Mouse (Mus musculus) layer of hippocampus, adult 2 months (tissue): ENCODE data around the gene Fhad1. TPM values are rescaled to one million over a fixed set of nuclear protein-coding genes. Genes with fewer than 3 reads are reported as not detected.

Experiments
- DNase-seq, 2 experiments: peaks; one replicate each; pipeline ENCODE4 v3.0.0; 2022; ENCODE audit warnings: low spot score in 2 of 2
- H3K27ac ChIP-seq: fragments of 200-600 bp; 2 replicates; pipeline ENCODE4 v1.8.1; 2022
- H3K4me3 ChIP-seq: fragments of 200-600 bp; 2 replicates; pipeline ENCODE4 v1.8.1; 2022; ENCODE audit warnings: mild to moderate bottlenecking
- CTCF ChIP-seq: fragments of 200-600 bp; conservative IDR thresholded peaks from 2 replicates; pipeline ENCODE4 v1.8.1; 2022; ENCODE audit warnings: antibody characterized with exemption, mild to moderate bottlenecking, moderate library complexity
- total RNA-seq, 2 experiments: library from RNA; stranded (reverse); gene quantifications; 2 replicates each; pipeline ENCODE4 v1.2.3; 2021

Fhad1 gene
- total RNA-seq, 2 experiments from 2014 or later = 8.8 to 13.0 TPM

- Histone ChIP-seq H3K27ac (no peak overlapping the region), H3K4me3 (no peak overlapping the region)
- DNase-seq = peak in 1 of 2 experiments; percentile 6
- TF ChIP-seq CTCF = no peak
These were observed 26.7 kb downstream of the Fhad1 start for GRCm38 (mm10) chr4:141988178-141988577.

GRCm38 (mm10) chr4:141983689-141984088, 31.2 kb downstream of the Fhad1 start:
- Histone ChIP-seq H3K27ac (no peak overlapping the region), H3K4me3 (no peak overlapping the region)
- TF ChIP-seq CTCF = peak; percentile 64
- DNase-seq = peak; percentile 45 to 53

- Histone ChIP-seq H3K4me3 (no peak overlapping the region), H3K27ac (no peak overlapping the region)
- peak in 1 of 2 experiments; percentile 4 for DNase-seq
- TF ChIP-seq CTCF = no peak
These were observed 33.4 kb downstream of the Fhad1 start for GRCm38 (mm10) chr4:141981475-141981874.

GRCm38 (mm10) chr4:141978582-141978981, 36.3 kb downstream of the Fhad1 start:
- Histone ChIP-seq H3K4me3 (no peak overlapping the region), H3K27ac (no peak overlapping the region)
- no peak for DNase-seq
- no peak for TF ChIP-seq CTCF

GRCm38 (mm10) chr4:141977346-141977745, 37.5 kb downstream of the Fhad1 start:
- no peak for TF ChIP-seq CTCF
- H3K27ac ChIP-seq = no peak overlapping the region
- DNase-seq = no peak

GRCm38 (mm10) chr4:141976163-141976562, 38.7 kb downstream of the Fhad1 start:
- peak in 1 of 2 experiments; percentile 78 for DNase-seq
- no peak overlapping the region for H3K27ac ChIP-seq
- H3K4me3 ChIP-seq = no peak overlapping the region
- TF ChIP-seq CTCF = peak; percentile 79

More at GRCm38 (mm10) chr4:141977346-141977745, 37.5 kb downstream of the Fhad1 start:
- no peak overlapping the region for H3K4me3 ChIP-seq

GRCm38 (mm10) chr4:141964575-141964974, 50.3 kb downstream of the Fhad1 start:
- Histone ChIP-seq H3K27ac (peak overlapping the region; percentile 86), H3K4me3 (peak overlapping the region; percentile 26; the same call in 1 of the 2 replicates)
- no peak for TF ChIP-seq CTCF
- DNase-seq = peak; percentile 87 to 92

GRCm38 (mm10) chr4:141963907-141964306, 51.0 kb downstream of the Fhad1 start:
- peak overlapping the region; percentile 26; the same call in 1 of the 2 replicates for H3K4me3 ChIP-seq
- DNase-seq = no peak
- TF ChIP-seq CTCF = no peak
- peak overlapping the region; percentile 86 for H3K27ac ChIP-seq

GRCm38 (mm10) chr4:141962811-141963685, 51.8 kb downstream of the Fhad1 start:
- Histone ChIP-seq H3K4me3 (no peak overlapping the region), H3K27ac (peak overlapping the region; percentile 86)
- peak in 1 of 2 experiments; percentile 70 for DNase-seq
- peak; percentile 85 for TF ChIP-seq CTCF

GRCm38 (mm10) chr4:141960037-141960436, 54.8 kb downstream of the Fhad1 start:
- Histone ChIP-seq H3K4me3 (no peak overlapping the region), H3K27ac (peak overlapping the region; percentile 18; the same call in 1 of the 2 replicates)
- no peak for TF ChIP-seq CTCF
- DNase-seq = peak in 1 of 2 experiments; percentile 7

- H3K4me3 ChIP-seq = no peak overlapping the region
- DNase-seq = peak in 1 of 2 experiments; percentile 9
- peak overlapping the region; percentile 89 for H3K27ac ChIP-seq
- no peak for TF ChIP-seq CTCF
These were observed 55.3 kb downstream of the Fhad1 start for GRCm38 (mm10) chr4:141959615-141960014.

GRCm38 (mm10) chr4:141958614-141959375, 56.1 kb downstream of the Fhad1 start:
- TF ChIP-seq CTCF = no peak
- no peak overlapping the region for H3K4me3 ChIP-seq
- H3K27ac ChIP-seq = peak overlapping the region; percentile 89
- peak in 1 of 2 experiments; percentile 12 for DNase-seq

- Histone ChIP-seq H3K27ac (peak overlapping the region; percentile 89), H3K4me3 (no peak overlapping the region)
- peak; percentile 82 to 84 for DNase-seq
- TF ChIP-seq CTCF = peak; percentile 94
These were observed 56.7 kb downstream of the Fhad1 start for GRCm38 (mm10) chr4:141958188-141958587.
